Mouse (Mus musculus): ENCODE data around the gene Slx. TPM values are rescaled to one million over a fixed set of nuclear protein-coding genes. Genes with fewer than 3 reads are reported as not detected.

The Slx gene
- polyA plus RNA-seq (2014; fragmentation: Illumina TruSeq; extraction: RNeasy Lipid Tissue Mini Kit (QIAGEN cat#74804); ENCODE audit: low read depth, low replicate concordance), result not detected

DNA sequence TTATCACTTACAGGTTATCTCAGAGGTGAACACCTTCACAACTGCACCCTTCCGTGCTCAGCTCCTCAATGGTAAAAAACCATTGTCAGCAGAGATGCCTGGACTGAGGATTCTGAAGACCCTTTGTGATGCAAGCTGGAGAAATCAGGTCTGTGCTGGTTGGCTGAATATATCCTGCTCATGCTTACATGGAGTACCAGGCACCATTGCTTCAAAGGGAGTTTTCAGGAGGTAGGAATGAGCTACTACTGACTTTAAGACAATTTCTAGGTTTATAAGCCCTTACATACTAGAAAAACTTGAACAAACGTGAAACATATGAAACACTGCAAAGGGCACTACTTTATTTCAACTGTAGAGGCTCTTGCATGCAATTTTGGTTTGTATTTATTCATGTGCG is at the start of gene Slx:
Gene Slx (minus strand): TSS at position 101 of the 400 bp plus-strand sequence.

Other genes with a start within 250 kb of the Slx start
- gene Gm2030, start 235.5 kb downstream of the Slx start, polyA plus RNA-seq (2014; fragmentation: Illumina TruSeq; extraction: RNeasy Lipid Tissue Mini Kit (QIAGEN cat#74804); ENCODE audit: low read depth, low replicate concordance), result not detected
- gene Gm14525, start 157.1 kb upstream of the Slx start, polyA plus RNA-seq (2014; fragmentation: Illumina TruSeq; extraction: RNeasy Lipid Tissue Mini Kit (QIAGEN cat#74804); ENCODE audit: low read depth, low replicate concordance), result not detected